Mouse (Mus musculus): Measurements from ENCODE around the gene Glis3.

DNA sequence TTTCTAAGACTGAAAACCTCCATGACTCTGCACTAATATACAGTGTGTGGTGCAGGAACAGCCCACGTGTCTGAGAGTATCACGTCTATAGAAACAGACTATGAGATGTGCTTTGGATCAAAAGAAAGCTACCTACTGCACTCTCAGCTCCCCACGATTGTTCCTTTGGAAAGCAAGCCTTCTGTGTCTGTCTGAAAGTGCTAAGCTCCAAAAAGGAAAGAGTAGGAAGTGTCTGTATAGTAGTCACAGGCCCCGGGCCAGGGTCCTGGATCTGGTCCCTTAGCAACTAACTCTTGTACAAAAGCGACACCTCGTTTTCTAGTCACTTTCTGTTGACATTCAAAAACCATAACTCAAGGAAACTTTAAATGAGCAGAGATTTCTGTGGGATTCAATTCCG lies 62.1 kb downstream of the Glis3 start:
- TF ChIP-seq EP300 (IDR thresholded peaks at IDR 0.05; ENCODE audit: low read depth) (no peak), CTCF (IDR thresholded peaks at IDR 0.05; ENCODE audit: low read depth) (no peak)

Measured in liver, embryonic 14.5 days (tissue).